Comparison of ENCODE assay signal across 8 mouse cellular contexts in the genomic region with DNA sequence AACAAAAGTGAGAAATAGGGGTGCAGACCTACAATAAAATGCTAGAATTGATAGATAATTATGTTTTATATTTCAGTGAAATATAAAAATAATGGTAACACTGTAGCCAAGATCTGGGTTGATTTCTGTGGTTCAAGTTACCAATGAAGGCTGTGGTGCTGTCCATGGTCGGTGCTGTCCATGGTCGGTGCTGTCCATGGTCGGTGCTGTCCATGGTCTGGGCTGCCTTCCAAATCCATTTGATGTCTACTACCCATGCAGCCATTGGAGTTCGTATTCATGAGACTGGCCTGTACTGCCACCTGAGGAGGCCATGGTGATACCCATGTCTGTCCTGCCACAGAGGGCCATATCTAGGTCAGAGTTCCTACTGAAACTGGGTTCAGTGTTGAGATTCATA.
DNase-seq lines count a peak whose midpoint lies in the region; ATAC-seq and TF ChIP-seq lines count a peak whose summit lies in the region.

No protein-coding gene starts in this region.

- no peaks in the 10 kb centered on the region for H3K36me3 ChIP-seq in lung, embryonic 16.5 days (ENCODE audit: control insufficient read depth, insufficient read depth, low read length)
- H3K36me3 ChIP-seq in lung, postnatal 0 days (ENCODE audit: insufficient read depth, low read length), result no peaks in the 10 kb centered on the region
- no peaks in the 10 kb centered on the region for H3K36me3 ChIP-seq in embryonic facial prominence, embryonic 11.5 days (replicated peaks; ENCODE audit: control insufficient read depth, insufficient read depth, low read depth, low read length)
- H3K36me3 ChIP-seq in stomach, embryonic 16.5 days (ENCODE audit: control insufficient read depth, insufficient read depth, low read length), result no peaks in the 10 kb centered on the region

- DNase-seq in gastrocnemius, postnatal 14 days, result peak; percentile 4
- DNase-seq in gastrocnemius, postnatal 36 days, result no peak
- DNase-seq in lung, postnatal 0 days (ENCODE audit: low spot score), result no peak
- peak; percentile 59 for DNase-seq in embryonic facial prominence, embryonic 11.5 days (ENCODE audit: low spot score)
- no peak for DNase-seq in layer of hippocampus, adult 18-20 months (ENCODE audit: low spot score in 2 of 2)
- no peak for DNase-seq in urinary bladder, postnatal 25 days (ENCODE audit: low spot score)

- H3K27me3 ChIP-seq in lung, embryonic 16.5 days (ENCODE audit: control insufficient read depth, insufficient read depth, low read depth, low read length), result no peaks in the 10 kb centered on the region
- H3K27me3 ChIP-seq in lung, postnatal 0 days (replicated peaks; ENCODE audit: insufficient read depth, low read length), result no peaks in the 10 kb centered on the region
- H3K27me3 ChIP-seq in embryonic facial prominence, embryonic 11.5 days (ENCODE audit: control insufficient read depth, insufficient read depth, low read length), result no peaks in the 10 kb centered on the region
- H3K27me3 ChIP-seq in stomach, embryonic 16.5 days (ENCODE audit: control insufficient read depth, insufficient read depth, low read length), result no peaks in the 10 kb centered on the region

- H3K27ac ChIP-seq in lung, embryonic 16.5 days (ENCODE audit: low read length), result no peak overlapping the region
- no peak overlapping the region for H3K27ac ChIP-seq in lung, postnatal 0 days (ENCODE audit: low read length)
- H3K27ac ChIP-seq in embryonic facial prominence, embryonic 11.5 days (replicated peaks; ENCODE audit: low read depth, low read length), result no peak overlapping the region
- H3K27ac ChIP-seq in stomach, embryonic 16.5 days (ENCODE audit: low read length), result no peak overlapping the region

- 0 out of 2 replicates have a peak, but pooled peaks have one; percentile 36 for ATAC-seq in lung, embryonic 16.5 days (ENCODE audit: low read depth)
- no peak for ATAC-seq in lung, postnatal 0 days
- ATAC-seq in embryonic facial prominence, embryonic 11.5 days (replicated peaks; ENCODE audit: insufficient number of reproducible peaks, low FRiP score, low TSS enrichment, low read depth), result no peak
- peak; percentile 44; the same call in 1 of the 2 replicates for ATAC-seq in stomach, embryonic 16.5 days (ENCODE audit: insufficient read depth, low FRiP score)

- no peak overlapping the region for H3K9ac ChIP-seq in lung, embryonic 16.5 days (ENCODE audit: low read length)
- H3K9ac ChIP-seq in lung, postnatal 0 days (replicated peaks; ENCODE audit: low read depth), result no peak overlapping the region
- no peak overlapping the region for H3K9ac ChIP-seq in embryonic facial prominence, embryonic 11.5 days (replicated peaks; ENCODE audit: low read length)
- H3K9ac ChIP-seq in stomach, embryonic 16.5 days (ENCODE audit: low read length), result no peak overlapping the region

- TF ChIP-seq EP300 in lung, postnatal 0 days (IDR thresholded peaks at IDR 0.05), result no peak

- 56% methylated on average over 4 of the region's 4 CpGs for WGBS in lung, embryonic 16.5 days
- WGBS in lung, postnatal 0 days, result 51% methylated on average over 4 of the region's 4 CpGs
- WGBS in embryonic facial prominence, embryonic 11.5 days, result 75% methylated on average over 4 of the region's 4 CpGs
- 57% methylated on average over 4 of the region's 4 CpGs for WGBS in stomach, embryonic 16.5 days

- intact Hi-C loops in gastrocnemius, postnatal 14 days (cut with DNase I; ENCODE audit: low total_unique reads), result no loop called here
- intact Hi-C loops in gastrocnemius, postnatal 36 days (cut with DNase I), result no loop called here

- H3K4me1 ChIP-seq in lung, embryonic 16.5 days (replicated peaks; ENCODE audit: control insufficient read depth, insufficient read depth, low read length), result no peaks in the 10 kb centered on the region
- H3K4me1 ChIP-seq in lung, postnatal 0 days (ENCODE audit: insufficient read depth, low read depth, low read length), result no peaks in the 10 kb centered on the region
- no peaks in the 10 kb centered on the region for H3K4me1 ChIP-seq in embryonic facial prominence, embryonic 11.5 days (ENCODE audit: control insufficient read depth, insufficient read depth, low read length)
- H3K4me1 ChIP-seq in stomach, embryonic 16.5 days (ENCODE audit: control insufficient read depth, insufficient read depth, low read length), result no peaks in the 10 kb centered on the region

- H3K4me3 ChIP-seq in lung, embryonic 16.5 days (ENCODE audit: low read length), result no peak overlapping the region
- no peak overlapping the region for H3K4me3 ChIP-seq in lung, postnatal 0 days (ENCODE audit: low read depth, low read length)
- no peak overlapping the region for H3K4me3 ChIP-seq in embryonic facial prominence, embryonic 11.5 days (ENCODE audit: low read depth, low read length)
- H3K4me3 ChIP-seq in stomach, embryonic 16.5 days (replicated peaks; ENCODE audit: low read length), result no peak overlapping the region

- no peak for TF ChIP-seq CTCF in lung, postnatal 0 days (IDR thresholded peaks at IDR 0.05)

- no peak overlapping the region for H3K4me2 ChIP-seq in lung, embryonic 16.5 days (ENCODE audit: low read depth, low read length)
- H3K4me2 ChIP-seq in lung, postnatal 0 days (replicated peaks; ENCODE audit: low read depth, low read length), result no peak overlapping the region
- no peak overlapping the region for H3K4me2 ChIP-seq in embryonic facial prominence, embryonic 11.5 days (ENCODE audit: low read depth, low read length)
- no peak overlapping the region for H3K4me2 ChIP-seq in stomach, embryonic 16.5 days (ENCODE audit: low read depth, low read length)

- no peaks in the 10 kb centered on the region for H3K9me3 ChIP-seq in lung, embryonic 16.5 days (ENCODE audit: control insufficient read depth, low read length)
- no peaks in the 10 kb centered on the region for H3K9me3 ChIP-seq in lung, postnatal 0 days (ENCODE audit: low read length)
- no peaks in the 10 kb centered on the region for H3K9me3 ChIP-seq in embryonic facial prominence, embryonic 11.5 days (replicated peaks; ENCODE audit: control insufficient read depth, low read length)
- no peaks in the 10 kb centered on the region for H3K9me3 ChIP-seq in stomach, embryonic 16.5 days (replicated peaks; ENCODE audit: control insufficient read depth, low read length)

Comparison
In these comparisons a context has a peak if more than half of its experiments do, and no peak if none do; other contexts are left out.
1. DNase-seq: peak in gastrocnemius, postnatal 14 days (single experiment) and embryonic facial prominence, embryonic 11.5 days (single experiment); none in gastrocnemius, postnatal 36 days (0 of 2), lung, postnatal 0 days (single experiment), layer of hippocampus, adult 18-20 months (0 of 2) and urinary bladder, postnatal 25 days (single experiment).
2. ATAC-seq: peak in lung, embryonic 16.5 days (single experiment) and stomach, embryonic 16.5 days (single experiment); none in lung, postnatal 0 days (single experiment) and embryonic facial prominence, embryonic 11.5 days (single experiment).